Mouse (Mus musculus) hindbrain, embryonic 12.5 days (tissue): ENCODE results near the gene Slc35g2. TPM values are rescaled to one million over a fixed set of nuclear protein-coding genes. Genes with fewer than 3 reads are reported as not detected.

Experiments used
- ATAC-seq: fragments of 200-750 bp; cut with Nextera tagmentation; 2 replicates; pipeline ENCODE4 v1.8.0; 2017; ENCODE audit warnings: moderate TSS enrichment; ENCODE audit not compliant: low FRiP score
- H3K27ac ChIP-seq: fragments of 300-500 bp; sonication (generic); 2 replicates; pipeline ENCODE4 v1.5.1; 2016; ENCODE audit warnings: mild to moderate bottlenecking
- H3K27me3 ChIP-seq: fragments of 300-500 bp; sonication (generic); 2 replicates; pipeline ENCODE4 v1.6.1; 2016; ENCODE audit warnings: mild to moderate bottlenecking
- H3K36me3 ChIP-seq: fragments of 300-500 bp; sonication (generic); 2 replicates; pipeline ENCODE4 v1.6.1; 2016; ENCODE audit warnings: mild to moderate bottlenecking
- H3K4me1 ChIP-seq: fragments of 300-500 bp; sonication (generic); 2 replicates; pipeline ENCODE4 v1.6.1; 2016
- H3K4me2 ChIP-seq: fragments of 300-500 bp; sonication (generic); replicated peaks from 2 replicates; pipeline ENCODE4 v1.6.1; 2016; ENCODE audit warnings: mild to moderate bottlenecking
- H3K4me3 ChIP-seq: fragments of 300-500 bp; sonication (generic); 2 replicates; pipeline ENCODE4 v1.5.1; 2016; ENCODE audit warnings: mild to moderate bottlenecking
- H3K9ac ChIP-seq: fragments of 300-500 bp; sonication (generic); 2 replicates; pipeline ENCODE4 v1.6.1; 2016; ENCODE audit warnings: mild to moderate bottlenecking, moderate library complexity
- H3K9me3 ChIP-seq: fragments of 300-500 bp; sonication (generic); replicated peaks from 2 replicates; pipeline ENCODE4 v1.6.1; 2016; ENCODE audit warnings: mild to moderate bottlenecking
- WGBS: fragments of 180-500 bp; shearing (Covaris S2); methylation state at CpG from one replicate; pipeline ENCODE4 v1.1.7; 2016; 5-methylcytosine and 5-hydroxymethylcytosine counted together
- polyA plus RNA-seq: library from polyadenylated mRNA; unstranded; fragments of >200 nt; fragmentation: Nextera tagmentation; extraction: Ambion mirVana; gene quantifications from 2 replicates; pipeline ENCODE4 v1.2.1, GENCODE M21; 2016

The Slc35g2 gene
- polyA plus RNA-seq, 1 experiment from 2014 or later: 8.3 TPM

- 70% methylated on average over 13 of the region's 13 CpGs for WGBS
Measured at GRCm38 (mm10) chr9:100582883-100583575, 12.1 kb upstream of the Slc35g2 start.

DNA sequence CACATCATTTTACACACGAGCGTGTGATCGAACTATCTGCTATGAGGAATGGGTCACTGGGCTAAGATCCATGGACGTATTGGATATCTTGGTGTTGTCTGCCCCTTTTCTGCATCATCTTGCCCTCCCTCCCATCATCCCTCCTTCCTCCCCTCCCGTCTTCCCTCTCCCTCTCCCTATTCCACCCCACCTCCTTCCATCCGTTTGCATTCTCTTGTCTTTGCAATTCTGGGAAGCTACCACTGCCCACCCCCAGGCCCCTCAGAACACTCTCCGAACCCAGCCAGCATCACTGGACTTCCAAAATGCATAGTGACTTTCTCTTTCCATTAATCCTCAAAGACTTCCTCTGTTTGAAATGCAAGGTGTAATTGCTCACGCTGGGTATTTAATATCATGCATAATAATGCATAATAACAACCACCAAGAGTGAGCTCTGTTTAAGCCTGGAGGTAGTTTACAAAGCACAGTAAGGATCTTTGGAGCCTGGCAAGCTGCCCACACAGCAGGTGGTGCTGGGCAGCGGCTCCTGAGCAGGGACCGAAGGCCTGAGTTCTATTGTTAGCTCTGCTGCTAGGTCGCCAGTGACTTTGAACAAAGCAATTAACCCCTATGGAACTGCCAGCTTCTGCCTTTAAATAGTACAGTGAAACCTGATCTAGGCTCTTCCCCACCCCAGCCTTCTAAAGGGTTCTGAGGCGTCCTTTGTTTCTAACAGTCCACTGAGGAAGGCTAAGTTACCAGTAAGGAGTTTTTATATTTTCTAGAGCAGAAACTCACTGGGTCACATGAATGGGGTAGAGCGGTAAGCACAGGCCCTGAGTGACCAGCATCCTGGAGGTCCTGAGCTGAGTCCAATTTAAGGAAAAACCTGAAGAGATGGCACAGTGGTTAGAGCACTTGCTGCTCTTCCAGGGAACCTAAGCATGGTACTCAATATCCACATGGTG, 10.9 kb upstream of the Slc35g2 start:
- ATAC-seq: peak; percentile 48; the same call in 1 of the 2 replicates
- WGBS: 30% methylated on average over 13 of the region's 13 CpGs
- H3K27ac ChIP-seq: peak overlapping the region; percentile 25
- H3K27me3 ChIP-seq: no peaks in the 10 kb centered on the region
- no peaks in the 10 kb centered on the region for H3K36me3 ChIP-seq
- H3K9me3 ChIP-seq: no peaks in the 10 kb centered on the region
- no peak overlapping the region for H3K9ac ChIP-seq
- H3K4me3 ChIP-seq: no peak overlapping the region
- no peak overlapping the region for H3K4me2 ChIP-seq
- peaks cover 18% of the 10 kb centered on the region for H3K4me1 ChIP-seq

More at GRCm38 (mm10) chr9:100582883-100583575, 12.1 kb upstream of the Slc35g2 start:
- no peaks in the 10 kb centered on the region for H3K9me3 ChIP-seq
- H3K27ac ChIP-seq: no peak overlapping the region
- no peaks in the 10 kb centered on the region for H3K36me3 ChIP-seq
- no peak overlapping the region for H3K4me2 ChIP-seq
- H3K27me3 ChIP-seq: no peaks in the 10 kb centered on the region
- H3K4me1 ChIP-seq: peaks cover 18% of the 10 kb centered on the region
- no peak overlapping the region for H3K9ac ChIP-seq
- no peak overlapping the region for H3K4me3 ChIP-seq
- ATAC-seq: no peak

- Histone ChIP-seq H3K4me1 (peaks cover 18% of the 10 kb centered on the region), H3K27me3 (no peaks in the 10 kb centered on the region), H3K4me2 (no peak overlapping the region), H3K36me3 (no peaks in the 10 kb centered on the region), H3K9ac (no peak overlapping the region), H3K4me3 (no peak overlapping the region), H3K9me3 (no peaks in the 10 kb centered on the region), H3K27ac (no peak overlapping the region)
- WGBS: 60% methylated on average over 20 of the region's 20 CpGs
- ATAC-seq: no peak
Measured at GRCm38 (mm10) chr9:100580196-100580740, 9.4 kb upstream of the Slc35g2 start.

DNA sequence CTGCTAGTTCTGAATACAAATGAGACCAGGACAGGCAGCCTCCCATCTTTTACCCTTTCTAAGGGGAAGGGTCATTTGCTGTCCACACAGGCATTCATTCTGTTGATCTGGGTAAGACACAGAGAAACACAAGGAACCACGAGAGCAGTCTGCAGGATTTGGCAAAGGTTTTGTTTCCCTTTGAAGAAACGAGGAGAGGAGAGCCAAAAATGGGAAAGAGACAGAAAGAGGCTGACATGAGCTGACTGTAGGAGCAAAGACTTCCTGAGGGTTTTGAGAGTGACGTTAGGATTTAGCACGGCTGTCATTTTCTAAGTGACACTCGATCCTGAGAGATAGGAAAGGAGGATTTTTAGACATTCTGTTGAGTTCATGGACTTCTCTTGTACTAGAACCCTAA, 3.1 kb upstream of the Slc35g2 start:
- ATAC-seq: no peak
- Histone ChIP-seq H3K9me3 (no peaks in the 10 kb centered on the region), H3K4me2 (no peak overlapping the region), H3K27ac (no peak overlapping the region), H3K36me3 (no peaks in the 10 kb centered on the region), H3K27me3 (no peaks in the 10 kb centered on the region), H3K9ac (no peak overlapping the region), H3K4me3 (no peak overlapping the region), H3K4me1 (peaks cover 12% of the 10 kb centered on the region)
- WGBS: 58% methylated on average over 5 of the region's 5 CpGs

GRCm38 (mm10) chr9:100573300-100573699, 2.4 kb upstream of the Slc35g2 start:
- no peak overlapping the region for H3K4me2 ChIP-seq
- no peak overlapping the region for H3K9ac ChIP-seq
- no peak overlapping the region for H3K4me3 ChIP-seq
- H3K4me1 ChIP-seq: peaks cover 12% of the 10 kb centered on the region
- no peaks in the 10 kb centered on the region for H3K36me3 ChIP-seq
- no peak overlapping the region for H3K27ac ChIP-seq
- H3K9me3 ChIP-seq: no peaks in the 10 kb centered on the region
- ATAC-seq: no peak
- WGBS: 82% methylated on average over 2 of the region's 2 CpGs
- no peaks in the 10 kb centered on the region for H3K27me3 ChIP-seq

DNA sequence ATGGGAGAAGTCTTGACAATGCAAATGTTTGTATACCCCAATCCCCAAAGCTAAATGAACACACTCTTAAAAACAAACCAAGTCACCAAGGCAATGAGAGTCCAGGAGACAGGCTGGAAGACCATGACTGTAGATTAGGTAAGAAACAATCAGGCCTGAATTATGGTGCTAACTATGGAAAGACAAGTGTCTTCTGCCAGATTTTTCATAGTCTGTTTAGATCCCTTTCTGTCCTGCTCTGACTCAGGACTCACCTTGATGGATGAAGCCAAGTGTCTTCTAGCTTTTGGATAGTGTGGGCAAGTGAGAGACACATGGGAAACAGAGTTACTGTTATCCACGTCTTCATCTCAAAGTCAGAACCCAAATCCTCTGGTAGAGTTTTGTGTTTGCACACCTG, 621 bp upstream of the Slc35g2 start:
- Histone ChIP-seq H3K4me3 (peak overlapping the region; percentile 63; the same call in 1 of the 2 replicates), H3K9me3 (no peaks in the 10 kb centered on the region), H3K9ac (peak overlapping the region; percentile 70; the same call in 1 of the 2 replicates), H3K27me3 (no peaks in the 10 kb centered on the region), H3K4me2 (peak overlapping the region; percentile 67), H3K36me3 (no peaks in the 10 kb centered on the region), H3K27ac (no peak overlapping the region), H3K4me1 (peaks cover 12% of the 10 kb centered on the region)
- WGBS: 71% methylated on average over 1 of the region's 1 CpGs
- no peak; the same call in 1 of the 2 replicates for ATAC-seq

GRCm38 (mm10) chr9:100569798-100570625, 878 bp downstream of the Slc35g2 start:
- H3K4me2 ChIP-seq: peak overlapping the region; percentile 67
- H3K9me3 ChIP-seq: no peaks in the 10 kb centered on the region
- peak overlapping the region; percentile 70 for H3K9ac ChIP-seq
- 9% methylated on average over 32 of the region's 32 CpGs for WGBS
- peak overlapping the region; percentile 63 for H3K4me3 ChIP-seq
- peak; percentile 17; the same call in 1 of the 2 replicates for ATAC-seq
- no peaks in the 10 kb centered on the region for H3K27me3 ChIP-seq
- H3K27ac ChIP-seq: no peak overlapping the region
- no peaks in the 10 kb centered on the region for H3K36me3 ChIP-seq
- H3K4me1 ChIP-seq: peaks cover 12% of the 10 kb centered on the region

DNA sequence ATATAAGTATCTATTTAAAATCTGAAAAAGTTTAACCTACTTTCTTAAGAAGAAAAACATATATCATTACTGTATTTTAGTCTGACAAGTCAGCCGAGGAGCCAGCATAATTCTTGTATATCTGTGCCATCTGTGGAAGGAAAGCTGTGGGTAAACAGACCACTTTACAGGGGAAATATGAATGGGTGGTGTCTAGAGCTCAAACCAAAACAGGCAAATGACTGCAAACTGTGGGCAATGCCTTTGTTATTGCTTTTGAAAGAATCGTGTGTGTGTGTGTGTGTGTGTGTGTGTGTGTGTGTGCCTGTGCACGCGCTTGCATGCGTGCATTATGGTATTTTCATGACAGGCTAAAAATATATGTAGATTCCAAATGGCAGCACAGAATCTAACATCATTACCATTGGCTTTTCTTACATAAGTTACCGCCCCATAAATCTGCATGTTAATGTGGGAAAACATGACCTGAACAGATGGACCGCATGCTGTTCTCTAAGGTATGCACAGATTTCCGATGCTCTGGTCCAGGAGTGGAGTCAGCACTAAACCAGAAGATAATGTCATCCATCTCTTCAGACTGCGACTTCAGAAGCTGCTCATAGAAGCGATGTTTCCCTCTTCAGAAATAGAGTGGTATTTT, 10.5 kb downstream of the Slc35g2 start:
- WGBS: 88% methylated on average over 10 of the region's 10 CpGs
- Histone ChIP-seq H3K36me3 (no peaks in the 10 kb centered on the region), H3K27ac (no peak overlapping the region), H3K9me3 (no peaks in the 10 kb centered on the region), H3K27me3 (no peaks in the 10 kb centered on the region), H3K4me1 (no peaks in the 10 kb centered on the region), H3K4me2 (no peak overlapping the region), H3K4me3 (no peak overlapping the region), H3K9ac (no peak overlapping the region)
- ATAC-seq: no peak

DNA sequence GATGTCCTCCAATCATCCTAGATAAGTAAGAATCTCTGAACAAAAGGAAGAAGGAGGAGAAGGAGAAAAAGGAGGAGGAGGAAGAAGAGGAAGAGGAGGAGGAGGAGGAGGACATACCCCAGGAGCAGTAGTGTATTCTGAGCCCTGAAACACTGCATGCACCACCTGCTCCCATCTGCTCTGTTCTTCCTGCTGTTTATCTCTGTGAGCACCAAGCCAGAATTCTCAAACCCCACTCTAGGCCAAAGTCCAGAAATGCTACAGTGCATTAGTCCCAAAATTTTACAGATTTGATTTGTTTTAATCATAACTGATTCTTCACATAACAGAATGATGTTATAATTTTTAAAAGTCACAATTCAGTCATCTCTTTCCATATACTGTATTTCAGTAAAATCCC, 11.9 kb downstream of the Slc35g2 start:
- H3K9me3 ChIP-seq: no peaks in the 10 kb centered on the region
- H3K4me1 ChIP-seq: no peaks in the 10 kb centered on the region
- H3K27me3 ChIP-seq: no peaks in the 10 kb centered on the region
- H3K36me3 ChIP-seq: no peaks in the 10 kb centered on the region
- no peak overlapping the region for H3K4me2 ChIP-seq
- no peak overlapping the region for H3K27ac ChIP-seq
- no peak overlapping the region for H3K9ac ChIP-seq
- no peak overlapping the region for H3K4me3 ChIP-seq
- ATAC-seq: no peak

DNA sequence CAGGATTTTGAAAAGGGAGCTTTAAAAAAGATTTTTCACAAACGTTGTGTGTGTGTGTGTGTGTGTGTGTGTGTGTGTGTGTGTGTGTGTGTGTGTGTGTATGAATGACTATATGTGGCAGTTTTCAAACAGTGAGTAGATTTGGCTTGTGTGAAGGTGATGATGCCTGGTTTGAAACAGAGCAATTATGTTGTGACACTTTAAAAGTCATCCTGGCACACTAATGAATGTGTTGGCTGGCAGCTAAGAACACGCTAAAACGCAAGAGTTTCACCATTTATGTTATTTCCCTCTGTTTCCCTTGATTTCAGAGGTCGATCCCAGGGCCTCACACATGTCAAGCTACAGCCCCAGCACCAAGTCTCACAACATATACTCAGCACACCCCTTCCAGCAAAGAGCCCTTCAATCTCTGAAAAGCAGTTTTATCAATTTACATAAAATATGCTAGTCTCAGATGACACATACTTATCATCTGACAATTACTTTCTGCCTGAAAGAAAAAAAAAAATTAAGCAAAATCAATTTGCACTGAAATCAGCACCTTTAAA, 12.8 kb downstream of the Slc35g2 start:
- Histone ChIP-seq H3K4me2 (no peak overlapping the region), H3K36me3 (no peaks in the 10 kb centered on the region), H3K9ac (no peak overlapping the region), H3K4me3 (no peak overlapping the region), H3K4me1 (no peaks in the 10 kb centered on the region), H3K9me3 (no peaks in the 10 kb centered on the region), H3K27ac (no peak overlapping the region), H3K27me3 (no peaks in the 10 kb centered on the region)
- no peak for ATAC-seq
- WGBS: 79% methylated on average over 4 of the region's 4 CpGs

DNA sequence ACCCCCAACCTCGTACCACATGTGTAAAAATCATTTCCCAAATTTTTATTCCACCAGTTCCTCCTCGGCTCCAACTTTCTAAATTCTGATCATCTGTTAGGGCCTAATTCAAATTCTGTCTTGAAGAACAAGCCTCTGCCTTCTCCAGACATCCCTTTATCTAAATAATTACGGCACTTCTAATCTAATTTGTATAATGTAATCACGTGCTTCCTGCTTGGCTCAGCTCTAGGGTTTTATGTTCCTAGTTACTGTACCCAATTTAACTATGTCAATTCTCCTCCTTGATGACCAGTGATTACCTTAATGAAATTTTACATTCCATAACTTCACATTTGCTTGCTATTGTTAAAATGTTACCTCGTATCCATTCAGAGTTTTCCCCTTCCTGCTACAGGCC, 15.2 kb downstream of the Slc35g2 start:
- Histone ChIP-seq H3K9me3 (no peaks in the 10 kb centered on the region), H3K36me3 (peaks cover 7% of the 10 kb centered on the region; the same call in 1 of the 2 replicates), H3K4me1 (no peaks in the 10 kb centered on the region), H3K27ac (no peak overlapping the region), H3K9ac (no peak overlapping the region), H3K27me3 (no peaks in the 10 kb centered on the region), H3K4me3 (no peak overlapping the region), H3K4me2 (no peak overlapping the region)
- WGBS: 86% methylated on average over 5 of the region's 5 CpGs
- no peak for ATAC-seq
